ENCODE assay signal across 9 mouse cellular contexts in the genomic region with DNA sequence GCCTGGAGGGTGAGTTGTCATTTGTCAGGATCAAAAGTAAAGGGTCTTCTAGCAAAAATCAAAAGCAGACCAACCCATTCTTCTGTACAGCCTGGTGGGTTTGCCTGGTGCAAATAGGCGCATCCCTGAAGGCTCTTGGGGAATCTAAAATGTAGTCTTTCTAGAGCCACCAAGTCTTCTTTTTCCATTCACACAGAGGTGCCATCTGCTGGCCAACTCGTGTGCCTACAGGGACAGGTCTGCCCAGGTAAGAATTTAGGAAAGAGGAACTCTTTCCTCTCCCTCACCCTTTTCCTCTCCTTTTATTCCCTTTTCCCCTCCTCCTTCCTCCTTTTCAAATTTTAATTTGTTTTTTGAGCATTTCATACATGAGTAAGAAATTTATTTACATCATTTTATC.
DNase-seq lines count a peak whose midpoint lies in the region; ATAC-seq and TF ChIP-seq lines count a peak whose summit lies in the region.
"Had no signal": no experiment of that assay in that cellular context is flagged by ENCODE, and none has a peak within 500 bp of the region (broad histone marks: within the 10 kb centered on the region; RNA-seq: fewer than 3 reads in every experiment).

No protein-coding gene starts in this region.

- no peaks in the 10 kb centered on the region for H3K4me1 ChIP-seq in heart, postnatal 0 days (ENCODE audit: control insufficient read depth, insufficient read depth)
- no peaks in the 10 kb centered on the region for H3K4me1 ChIP-seq in heart, embryonic 11.5 days (ENCODE audit: control insufficient read depth, insufficient read depth, low read length)
- H3K4me1 ChIP-seq in neural tube, embryonic 11.5 days (ENCODE audit: control insufficient read depth, insufficient read depth, low read length) = no peaks in the 10 kb centered on the region
- no peaks in the 10 kb centered on the region for H3K4me1 ChIP-seq in neural tube, embryonic 15.5 days

- no peak for DNase-seq in heart, postnatal 0 days (ENCODE audit: low spot score)
- DNase-seq in neural tube, embryonic 11.5 days (ENCODE audit: low spot score) = peak; percentile 13
- peak; percentile 40 for DNase-seq in brain, adult 2 months (ENCODE audit: low read depth, low spot score)
- DNase-seq in mesoderm, embryonic 11.5 days (ENCODE audit: low read depth, low spot score) = peak; percentile 29
- no peak for DNase-seq in frontal cortex, postnatal 10 days (ENCODE audit: low spot score in 2 of 2)
- no peak for DNase-seq in natural killer cell, adult 2 months (ENCODE audit: low spot score in 2 of 2)

- TF ChIP-seq EP300 in heart, postnatal 0 days (IDR thresholded peaks at IDR 0.05; ENCODE audit: low read depth) = no peak

- H3K36me3 ChIP-seq in heart, postnatal 0 days (replicated peaks; ENCODE audit: control insufficient read depth, insufficient read depth, low read length) = no peaks in the 10 kb centered on the region
- no peaks in the 10 kb centered on the region for H3K36me3 ChIP-seq in heart, embryonic 11.5 days (ENCODE audit: control insufficient read depth, insufficient read depth, low read length)
- H3K36me3 ChIP-seq in neural tube, embryonic 11.5 days (ENCODE audit: control insufficient read depth, insufficient read depth, low read length) = no peaks in the 10 kb centered on the region
- no peaks in the 10 kb centered on the region for H3K36me3 ChIP-seq in neural tube, embryonic 15.5 days

- no peaks in the 10 kb centered on the region for H3K27me3 ChIP-seq in heart, postnatal 0 days (ENCODE audit: control insufficient read depth, insufficient read depth, low read length)
- no peaks in the 10 kb centered on the region for H3K27me3 ChIP-seq in heart, embryonic 11.5 days (ENCODE audit: control insufficient read depth, insufficient read depth, low read length)
- H3K27me3 ChIP-seq in neural tube, embryonic 11.5 days (ENCODE audit: control insufficient read depth, insufficient read depth, low read length) = no peaks in the 10 kb centered on the region
- H3K27me3 ChIP-seq in neural tube, embryonic 15.5 days (replicated peaks) = no peaks in the 10 kb centered on the region

- no peak overlapping the region for H3K27ac ChIP-seq in heart, postnatal 0 days (ENCODE audit: low read depth)
- no peak overlapping the region for H3K27ac ChIP-seq in heart, embryonic 11.5 days (ENCODE audit: low read depth, low read length)
- no peak overlapping the region for H3K27ac ChIP-seq in neural tube, embryonic 11.5 days (ENCODE audit: low read depth, low read length)
- no peak overlapping the region for H3K27ac ChIP-seq in neural tube, embryonic 15.5 days (replicated peaks)
- H3K27ac ChIP-seq: macrophage had no signal

- no peaks in the 10 kb centered on the region for H3K9me3 ChIP-seq in heart, postnatal 0 days (replicated peaks; ENCODE audit: control insufficient read depth, low read length)
- H3K9me3 ChIP-seq in heart, embryonic 11.5 days (replicated peaks; ENCODE audit: control insufficient read depth, low read length) = no peaks in the 10 kb centered on the region
- H3K9me3 ChIP-seq in neural tube, embryonic 11.5 days (ENCODE audit: control insufficient read depth, low read length) = no peaks in the 10 kb centered on the region
- no peaks in the 10 kb centered on the region for H3K9me3 ChIP-seq in neural tube, embryonic 15.5 days (replicated peaks)

- H3K4me3 ChIP-seq in heart, postnatal 0 days (ENCODE audit: low read depth, low read length) = no peak overlapping the region
- no peak overlapping the region for H3K4me3 ChIP-seq in heart, embryonic 11.5 days (ENCODE audit: low read depth, low read length)
- H3K4me3 ChIP-seq in neural tube, embryonic 11.5 days (ENCODE audit: low read depth, low read length) = no peak overlapping the region
- H3K4me3 ChIP-seq in neural tube, embryonic 15.5 days (replicated peaks) = no peak overlapping the region

- 22% methylated on average over 2 of the region's 2 CpGs for WGBS in heart, postnatal 0 days
- WGBS in heart, embryonic 11.5 days (ENCODE audit: insufficient replicate concordance) = 12% methylated on average over 2 of the region's 2 CpGs
- WGBS in neural tube, embryonic 11.5 days = 30% methylated on average over 2 of the region's 2 CpGs
- 29% methylated on average over 2 of the region's 2 CpGs for WGBS in neural tube, embryonic 15.5 days

- peak; percentile 46 for TF ChIP-seq CTCF in heart, postnatal 0 days (IDR thresholded peaks at IDR 0.05; ENCODE audit: low read depth)

- ATAC-seq in heart, postnatal 0 days (ENCODE audit: insufficient read depth, low read depth) = no peak
- ATAC-seq in heart, embryonic 11.5 days (replicated peaks; ENCODE audit: insufficient number of reproducible peaks, low FRiP score, low TSS enrichment) = no peak
- no peak for ATAC-seq in neural tube, embryonic 11.5 days (ENCODE audit: insufficient read depth, low FRiP score, low TSS enrichment)
- ATAC-seq in neural tube, embryonic 15.5 days (ENCODE audit: low FRiP score) = no peak

- H3K4me2 ChIP-seq in heart, postnatal 0 days (ENCODE audit: low read depth, low read length) = no peak overlapping the region
- H3K4me2 ChIP-seq in heart, embryonic 11.5 days = no peak overlapping the region
- no peak overlapping the region for H3K4me2 ChIP-seq in neural tube, embryonic 11.5 days (ENCODE audit: low read depth)
- no peak overlapping the region for H3K4me2 ChIP-seq in neural tube, embryonic 15.5 days

- no peak overlapping the region for H3K9ac ChIP-seq in heart, postnatal 0 days (replicated peaks; ENCODE audit: low read depth, low read length)
- H3K9ac ChIP-seq in heart, embryonic 11.5 days (ENCODE audit: low read depth, low read length) = no peak overlapping the region
- H3K9ac ChIP-seq in neural tube, embryonic 11.5 days (ENCODE audit: low read length) = no peak overlapping the region
- H3K9ac ChIP-seq in neural tube, embryonic 15.5 days (replicated peaks) = no peak overlapping the region

Comparison
In these comparisons a context has a peak if more than half of its experiments do, and no peak if none do; other contexts are left out.
1. DNase-seq: peak in neural tube, embryonic 11.5 days (single experiment), brain, adult 2 months (single experiment) and mesoderm, embryonic 11.5 days (single experiment); none in heart, postnatal 0 days (single experiment), frontal cortex, postnatal 10 days (0 of 2) and natural killer cell, adult 2 months (0 of 2).